Mouse (Mus musculus): Measurements from ENCODE around the gene Zbtb25.
A peak's percentile ranks its signal among the peaks of the same experiment; 100 is the strongest.

The Zbtb25 gene

DNA sequence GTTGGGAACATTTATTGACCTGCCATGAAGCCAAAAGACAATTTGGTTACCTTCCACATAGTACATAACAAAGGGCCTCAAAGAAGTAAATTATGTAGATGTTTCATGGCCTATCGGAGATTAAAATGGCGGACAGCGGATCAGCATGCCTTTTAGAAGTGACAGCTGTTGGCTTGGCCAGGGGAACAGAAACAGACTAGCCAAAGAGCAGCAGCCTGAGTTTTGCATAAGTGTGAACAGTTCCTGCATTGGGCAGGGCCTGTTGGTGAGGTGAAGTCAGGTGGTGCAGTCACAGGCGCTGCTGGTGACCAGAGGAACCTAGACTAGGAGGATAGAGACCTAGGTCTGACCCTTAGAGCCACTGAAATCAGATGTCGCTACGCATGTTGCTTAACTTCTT is 7.7 kb upstream of the Zbtb25 start:
- DNase-seq (ENCODE audit: low spot score) = no peak

DNA sequence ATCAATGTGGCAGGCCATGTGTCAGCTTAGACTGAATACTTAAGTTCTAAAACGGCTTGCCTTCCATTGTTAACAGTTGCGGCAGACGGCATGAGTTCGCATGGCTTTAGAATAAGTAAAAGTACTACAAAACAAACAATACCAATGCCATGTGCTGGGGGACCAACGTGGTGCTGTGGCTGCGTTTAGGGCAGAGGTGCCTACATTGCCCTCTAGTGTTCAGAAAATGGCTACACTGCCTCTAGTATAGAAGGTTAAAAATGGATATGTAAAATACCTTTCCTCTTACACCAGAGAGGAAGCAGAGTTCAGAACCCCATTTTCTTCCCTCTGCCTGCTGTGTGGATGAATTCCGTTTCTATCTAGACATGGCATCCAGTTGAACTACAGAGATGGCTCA is 7.2 kb upstream of the Zbtb25 start:
- DNase-seq (ENCODE audit: low spot score) = peak; percentile 65

DNA sequence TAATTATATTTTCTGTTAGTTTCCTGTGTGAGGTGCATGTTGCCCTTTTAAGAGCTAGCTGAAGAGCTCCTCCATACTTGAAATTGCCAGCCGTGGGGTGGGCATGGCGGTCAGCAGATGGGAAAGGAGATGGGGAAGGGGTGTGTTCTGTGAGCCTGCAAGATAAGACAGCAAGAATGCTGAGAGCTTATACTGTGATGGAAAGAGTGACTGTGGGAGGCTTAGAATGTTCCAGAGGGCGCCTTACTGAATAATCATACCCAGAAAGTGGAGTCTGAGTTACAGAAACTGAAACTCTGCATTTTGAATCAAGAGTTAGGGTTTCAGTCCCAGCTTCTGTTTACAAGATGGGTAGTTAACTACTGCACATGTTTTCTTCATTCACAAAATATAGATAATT is 6.1 kb upstream of the Zbtb25 start:
- DNase-seq (ENCODE audit: low spot score) = no peak

DNA sequence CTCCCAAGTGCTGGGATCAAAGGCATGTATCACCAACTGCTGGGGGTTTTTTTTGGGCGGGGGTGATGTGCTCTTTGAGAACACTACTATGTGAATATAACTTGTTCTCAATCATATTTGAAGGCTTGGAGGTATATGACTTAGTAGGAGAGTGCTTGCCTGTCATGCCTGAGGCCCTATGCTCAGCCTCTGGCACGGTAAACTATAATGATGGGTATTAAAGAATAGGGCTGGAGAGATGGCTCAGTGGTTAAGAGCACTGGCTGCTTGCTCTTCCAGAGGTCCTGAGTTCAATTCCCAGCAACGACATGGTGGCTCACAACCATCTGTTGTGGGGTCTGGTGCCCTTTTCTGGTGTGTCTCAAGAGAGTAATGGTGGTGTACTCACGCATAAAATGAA is 5.5 kb upstream of the Zbtb25 start:
- DNase-seq (ENCODE audit: low spot score) = no peak

DNA sequence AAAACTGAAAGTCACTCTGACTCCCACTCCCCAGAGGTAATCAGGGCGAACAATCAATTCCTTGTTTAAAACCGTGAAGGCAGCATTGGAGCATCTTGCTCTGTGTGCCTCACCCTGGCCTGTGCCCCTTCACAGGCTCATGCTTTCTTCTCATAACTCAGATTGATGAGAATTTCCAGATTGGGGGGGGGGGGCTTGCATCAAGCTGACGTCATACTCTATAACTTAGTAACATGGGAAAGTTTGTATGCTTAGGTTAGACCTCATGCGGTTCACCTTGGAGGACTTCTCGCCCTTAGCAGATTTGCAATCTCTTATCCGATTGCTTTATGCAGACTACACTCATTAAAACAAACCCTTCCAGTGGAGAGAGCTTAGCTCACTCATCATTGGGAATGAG is 4.6 kb upstream of the Zbtb25 start:
- DNase-seq (ENCODE audit: low spot score) = no peak

DNA sequence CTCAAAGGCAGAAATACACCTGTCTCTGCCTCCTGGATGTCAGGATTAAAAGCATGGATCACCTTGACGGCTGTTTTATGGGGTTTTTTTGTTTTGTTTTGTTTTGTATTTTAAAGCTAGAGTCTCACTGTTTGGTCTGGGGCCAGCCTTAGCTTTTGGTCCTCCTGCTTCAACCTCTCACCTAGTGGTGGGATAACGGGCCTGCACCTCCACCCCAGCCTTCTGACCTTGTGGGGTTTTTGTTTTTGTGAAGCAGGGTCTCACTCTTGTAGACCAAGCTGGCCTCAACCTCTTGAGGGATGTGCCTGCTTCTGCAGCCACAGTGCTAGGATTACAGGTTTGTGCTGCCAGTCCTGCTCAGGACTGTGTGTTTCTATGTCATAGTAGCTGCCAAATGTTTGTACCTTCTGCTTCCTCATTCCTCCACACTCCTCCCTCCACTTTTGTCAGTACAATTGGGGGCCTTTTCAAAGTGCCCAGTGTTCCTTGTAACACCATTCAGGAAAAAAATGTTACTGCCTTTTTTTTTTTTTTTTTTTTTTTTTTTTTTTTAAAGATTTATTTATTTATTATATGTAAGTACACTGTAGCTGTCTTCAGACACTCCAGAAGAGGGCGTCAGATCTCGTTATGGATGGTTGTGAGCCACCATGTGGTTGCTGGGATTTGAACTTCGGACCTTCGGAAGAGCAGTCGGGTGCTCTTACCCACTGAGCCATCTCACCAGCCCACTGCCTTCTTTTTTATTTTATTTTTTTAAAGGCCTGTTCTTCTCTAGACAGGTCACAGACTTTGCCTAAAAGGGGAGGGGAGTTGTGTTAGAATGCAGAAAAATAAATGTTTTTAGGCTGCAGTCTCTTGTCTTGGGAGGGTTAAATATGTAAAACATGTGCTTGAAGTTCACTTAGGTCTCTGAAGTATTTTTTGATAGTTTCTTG is 3.7 kb upstream of the Zbtb25 start:
- DNase-seq (ENCODE audit: low spot score) = peak; percentile 17

DNA sequence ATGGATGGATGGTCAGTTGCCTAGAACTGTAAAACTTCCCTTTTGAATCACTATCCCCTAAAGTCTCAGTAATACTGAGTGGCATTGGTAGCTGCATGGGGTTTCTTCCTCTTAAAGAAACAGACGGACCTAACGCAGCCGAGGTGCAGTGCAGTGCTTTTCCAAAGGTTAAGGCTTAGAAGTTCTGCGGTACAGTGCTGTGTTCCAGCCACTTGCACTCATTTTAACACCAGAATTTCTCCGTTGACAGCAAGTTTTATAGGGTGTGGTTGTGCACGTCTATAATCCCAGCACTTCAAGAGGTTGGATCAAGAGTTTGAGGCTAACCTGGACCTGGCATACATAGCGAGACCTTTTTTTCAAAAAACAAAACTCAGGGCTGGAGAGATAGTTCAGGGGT is 2.6 kb upstream of the Zbtb25 start:
- no peak for DNase-seq (ENCODE audit: low spot score)

DNA sequence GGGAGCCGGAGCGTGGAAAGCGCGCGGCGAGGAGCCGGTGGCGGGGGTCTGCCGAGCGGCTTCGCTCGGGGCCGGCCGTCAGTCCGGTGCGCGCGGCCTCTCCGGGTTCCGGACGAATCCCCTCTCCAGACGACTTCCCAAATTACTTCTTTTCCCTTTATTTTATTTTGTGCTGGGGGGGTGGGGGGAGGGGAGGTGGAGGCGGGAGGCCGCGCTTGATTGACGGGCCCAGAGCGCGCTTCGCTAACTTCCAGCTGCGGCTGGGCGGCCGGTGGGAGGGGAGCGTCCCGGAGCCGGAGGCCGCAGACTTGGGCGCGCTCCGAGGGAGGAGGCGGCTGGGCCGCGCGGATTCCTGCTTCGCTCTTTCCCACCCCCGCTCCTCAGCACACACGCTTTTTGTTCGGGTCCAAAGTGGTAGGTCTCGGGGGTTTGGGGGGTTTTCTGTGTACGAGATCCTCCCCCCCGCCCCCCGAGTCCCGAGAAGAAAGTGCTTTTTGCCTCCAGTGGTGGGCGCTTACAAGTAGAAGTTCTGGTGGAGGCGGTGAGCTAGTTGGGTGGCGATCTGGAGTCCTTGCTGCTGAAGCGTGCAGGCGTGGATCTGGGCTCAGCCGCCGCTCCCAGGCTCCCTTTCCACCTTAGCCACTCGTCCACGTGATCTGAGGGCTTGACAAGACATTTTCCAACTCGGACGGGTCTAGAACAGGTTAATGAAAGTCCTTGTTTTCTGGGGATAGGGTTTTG is 1.6 kb upstream of the Zbtb25 start:
- DNase-seq (ENCODE audit: low spot score) = peak; percentile 73

DNA sequence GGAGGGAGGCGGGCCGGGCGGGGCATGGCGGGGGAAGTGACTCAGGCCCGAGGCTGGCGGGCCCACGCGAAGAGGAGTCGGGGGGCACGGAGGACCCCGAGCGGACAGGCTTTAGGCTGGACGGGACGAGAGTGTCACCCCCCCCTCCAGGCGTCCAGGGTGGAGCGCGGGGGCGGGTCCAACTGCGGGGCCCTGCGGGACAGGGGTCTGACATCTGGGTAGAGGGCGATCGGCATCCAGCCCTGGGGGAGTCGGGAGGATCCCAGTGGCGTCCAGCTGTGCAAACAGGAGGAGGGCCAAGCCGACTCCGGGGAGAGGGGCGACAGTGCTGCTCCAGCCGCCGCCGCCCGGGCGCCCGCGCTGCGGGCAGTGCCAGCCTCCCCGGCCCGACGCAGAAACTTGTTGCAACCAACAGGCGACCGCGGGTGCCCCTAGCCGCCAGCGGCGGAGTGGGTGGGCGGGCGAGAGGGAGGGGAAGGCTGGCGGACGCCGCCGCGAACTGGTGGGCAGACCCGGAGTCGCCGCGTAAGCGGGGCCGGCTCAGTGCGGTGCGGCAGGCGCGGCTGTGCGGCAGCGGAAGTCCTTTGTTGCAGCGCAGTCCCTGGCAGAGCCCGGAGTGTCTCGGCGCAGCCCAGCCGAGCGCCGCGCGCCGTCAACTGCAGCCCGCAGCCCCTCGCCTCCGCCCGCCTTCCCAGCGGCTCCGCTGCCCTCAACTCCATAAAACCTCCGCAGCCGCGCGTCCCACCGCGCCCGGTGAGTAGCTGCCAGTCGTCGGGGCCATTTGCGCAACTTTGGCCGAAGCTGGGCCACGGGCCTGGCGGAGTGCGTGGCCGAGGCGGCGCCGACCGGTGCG is 802 bp upstream of the Zbtb25 start, which contains the start of gene Zbtb1:
TSS of gene Zbtb1 (plus strand) at position 289 of the 853 bp plus-strand sequence.
- peak; percentile 79 for DNase-seq (ENCODE audit: low spot score)

DNA sequence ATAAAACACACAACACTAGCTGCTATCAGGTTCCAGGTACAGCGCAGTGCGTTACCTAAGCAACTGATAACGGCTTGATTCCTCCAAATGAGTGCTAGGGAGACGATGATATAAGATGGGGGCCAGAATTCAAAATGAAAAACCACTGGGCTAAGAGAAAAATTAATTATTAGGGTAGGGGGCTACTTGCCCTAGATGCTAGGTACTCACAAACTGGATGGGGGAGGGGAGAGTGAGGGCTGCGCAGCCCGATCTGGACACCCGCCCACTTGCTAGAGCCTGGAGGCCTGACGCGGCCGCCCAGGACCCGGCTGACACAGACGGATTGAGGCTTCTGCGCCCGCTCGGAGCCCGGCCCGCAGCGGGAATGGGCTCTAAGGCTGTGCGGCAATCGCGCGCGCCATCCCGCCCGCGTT is 604 bp downstream of the Zbtb25 start:
- no peak for DNase-seq (ENCODE audit: low spot score)

DNA sequence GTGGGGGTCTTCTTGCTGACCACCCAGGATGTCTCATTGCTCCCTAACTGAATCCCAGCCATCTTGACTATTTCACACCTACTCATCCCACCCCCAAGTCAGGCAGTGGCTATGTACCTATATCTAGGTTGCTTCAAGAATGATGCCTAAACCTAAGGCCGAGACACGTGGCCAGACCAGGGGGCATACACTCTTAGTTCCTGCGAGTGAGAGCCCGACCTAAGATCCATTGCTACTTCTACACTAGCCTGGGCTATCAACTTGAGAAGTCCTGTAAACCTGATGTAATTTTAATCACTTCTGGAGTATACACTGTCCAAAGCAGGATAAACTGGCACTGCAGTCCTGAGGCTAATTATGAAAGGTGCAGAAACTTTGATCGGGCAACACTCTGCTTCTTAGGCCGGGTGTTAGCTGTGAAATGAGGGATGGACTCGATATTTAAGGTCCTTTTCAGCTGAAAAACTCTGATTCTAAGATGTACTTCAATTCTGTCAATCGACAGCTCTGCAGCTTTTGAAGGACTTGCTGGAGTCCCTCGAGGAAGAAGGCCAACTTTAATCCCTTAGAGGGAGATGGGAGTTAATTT is 1.1 kb downstream of the Zbtb25 start:
- no peak for DNase-seq (ENCODE audit: low spot score)

DNA sequence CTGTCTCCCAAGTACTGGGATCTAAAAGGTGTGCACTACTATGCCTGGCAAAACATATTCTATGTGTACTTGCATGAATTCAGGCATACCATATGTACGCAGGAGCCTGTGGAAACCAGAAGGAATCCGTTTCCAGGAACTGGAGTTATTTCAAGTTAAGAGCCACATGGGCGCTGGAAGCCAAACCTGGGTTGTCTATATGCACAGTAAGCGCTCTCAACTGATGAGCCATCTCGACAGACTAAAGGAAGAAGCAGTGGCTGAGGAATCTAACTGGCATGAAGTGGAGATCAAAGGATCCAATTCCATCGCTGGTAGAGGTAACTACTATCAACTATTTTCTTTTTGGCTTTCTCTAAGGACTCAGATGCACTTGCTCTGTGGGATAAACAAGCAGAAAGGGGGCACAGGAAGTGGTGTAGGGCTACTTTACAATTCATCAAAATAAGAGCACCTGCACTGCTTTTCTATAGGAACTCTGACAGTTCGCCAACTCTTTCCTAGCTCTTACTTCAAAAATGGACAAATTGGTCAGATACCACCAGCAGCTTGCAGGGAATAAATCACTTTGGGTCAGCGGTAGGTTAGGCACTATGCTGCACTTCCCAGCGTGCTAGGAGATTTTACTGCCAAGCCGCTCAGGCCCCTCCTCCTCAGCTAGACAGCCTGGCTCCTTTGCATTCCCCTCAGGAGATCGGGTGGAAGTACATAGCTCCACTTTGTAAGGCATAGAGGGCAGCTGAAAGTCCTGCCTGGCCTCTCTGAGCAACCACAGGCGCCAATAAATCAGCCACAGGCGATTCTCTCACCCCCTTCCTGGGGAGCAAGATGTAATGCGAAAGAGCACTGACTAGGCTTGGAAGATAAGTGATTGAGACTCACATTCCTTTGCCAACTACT is 2.1 kb downstream of the Zbtb25 start:
- peak; percentile 32 for DNase-seq (ENCODE audit: low spot score)

DNA sequence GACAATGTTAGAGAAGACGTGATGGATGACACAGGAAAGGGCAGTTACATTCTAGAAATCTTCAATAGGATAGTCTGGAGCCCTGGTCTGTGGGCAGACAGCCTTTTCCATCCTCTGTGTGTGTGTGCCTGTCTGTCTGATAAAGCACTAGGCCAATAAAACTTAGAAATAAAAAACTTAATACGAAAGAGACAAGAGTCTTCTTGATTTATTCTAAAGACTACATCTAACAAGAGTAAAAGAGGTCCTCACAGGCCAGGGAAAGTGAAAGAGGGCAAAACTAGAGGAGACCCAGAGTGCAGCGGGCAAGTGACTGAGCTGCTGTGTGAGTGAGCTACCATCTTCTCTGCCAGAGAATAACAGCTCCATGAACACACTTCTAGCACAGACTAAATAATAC is 3.1 kb downstream of the Zbtb25 start:
- DNase-seq (ENCODE audit: low spot score) = no peak

DNA sequence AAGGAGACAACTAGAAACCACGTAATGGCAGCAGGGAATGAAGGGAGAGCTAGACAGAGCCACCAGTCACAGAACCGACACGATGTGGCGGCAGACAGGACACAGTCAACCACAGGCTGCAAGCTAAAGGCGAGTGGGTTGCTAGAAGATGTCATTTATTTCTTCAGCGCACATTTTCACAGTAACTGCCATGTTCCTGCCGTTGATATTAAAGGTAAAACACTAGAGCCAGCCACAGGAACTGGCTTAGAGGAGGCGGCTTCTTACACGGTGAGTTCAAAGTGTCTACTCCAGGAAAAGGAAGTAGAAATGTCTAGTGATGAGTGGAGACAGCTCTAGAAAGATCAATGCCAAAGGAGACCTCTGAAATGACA is 7.1 kb downstream of the Zbtb25 start:
- no peak for DNase-seq (ENCODE audit: low spot score)

DNA sequence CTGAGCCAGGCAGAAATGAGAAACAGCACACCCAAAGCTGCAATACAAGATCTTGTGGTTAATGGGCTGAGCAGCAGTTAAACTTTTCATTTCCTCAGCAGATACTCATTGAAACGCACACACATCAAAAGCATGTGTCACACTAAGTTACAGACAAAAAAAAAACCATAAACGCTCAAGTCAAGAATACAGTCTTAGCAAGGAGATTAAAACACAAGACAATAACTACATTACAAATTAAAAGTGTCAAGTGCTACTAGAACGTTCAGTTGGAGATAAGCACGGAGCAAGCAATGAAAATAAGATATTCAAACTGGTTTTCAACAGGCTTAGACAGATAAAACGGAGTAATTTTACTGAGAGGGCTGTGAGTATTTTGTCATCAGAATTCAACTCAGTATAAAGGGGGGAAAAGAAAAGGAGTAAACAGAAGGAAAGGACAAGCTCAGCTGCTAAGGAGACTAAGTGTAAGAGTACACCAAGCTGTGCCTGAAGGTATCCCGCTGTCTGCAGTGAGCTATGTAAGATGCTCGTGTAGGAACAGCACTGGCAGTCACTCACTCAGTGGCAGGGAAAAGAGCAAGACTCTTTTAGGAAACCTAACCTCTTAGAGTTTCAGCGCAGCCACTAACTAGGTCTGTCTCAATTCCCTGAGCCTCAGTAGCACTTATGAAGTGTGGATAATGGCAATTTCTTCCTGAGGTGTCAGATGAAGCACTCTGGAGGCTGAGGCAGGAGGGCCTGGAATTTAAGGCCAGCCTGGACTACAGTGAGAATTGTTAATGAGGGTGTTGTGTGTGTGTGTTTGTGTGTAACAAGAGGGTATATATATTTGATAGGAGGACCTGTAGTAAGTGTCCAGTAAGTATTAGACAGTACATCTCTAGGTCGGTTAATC is 7.7 kb downstream of the Zbtb25 start:
- no peak for DNase-seq (ENCODE audit: low spot score)

DNA sequence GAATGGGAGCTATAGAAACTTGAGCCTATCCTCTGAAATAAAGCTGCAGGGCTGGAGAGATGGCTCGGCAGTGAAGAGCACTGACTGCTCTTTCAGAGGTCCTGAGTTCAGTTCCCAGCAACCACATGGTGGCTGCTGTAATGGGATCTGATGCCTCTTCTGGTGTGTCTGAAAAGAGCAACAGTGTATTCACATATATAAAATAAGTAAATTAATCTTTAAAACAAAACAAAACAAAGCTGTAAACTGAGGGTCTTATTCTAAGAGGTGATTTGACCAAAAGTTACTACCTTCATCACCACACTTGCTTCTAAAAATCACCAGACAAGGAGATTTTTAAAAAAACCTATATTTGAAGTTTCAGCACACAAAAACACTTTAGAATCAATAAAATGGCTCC is 8.5 kb downstream of the Zbtb25 start:
- no peak for DNase-seq (ENCODE audit: low spot score)

DNA sequence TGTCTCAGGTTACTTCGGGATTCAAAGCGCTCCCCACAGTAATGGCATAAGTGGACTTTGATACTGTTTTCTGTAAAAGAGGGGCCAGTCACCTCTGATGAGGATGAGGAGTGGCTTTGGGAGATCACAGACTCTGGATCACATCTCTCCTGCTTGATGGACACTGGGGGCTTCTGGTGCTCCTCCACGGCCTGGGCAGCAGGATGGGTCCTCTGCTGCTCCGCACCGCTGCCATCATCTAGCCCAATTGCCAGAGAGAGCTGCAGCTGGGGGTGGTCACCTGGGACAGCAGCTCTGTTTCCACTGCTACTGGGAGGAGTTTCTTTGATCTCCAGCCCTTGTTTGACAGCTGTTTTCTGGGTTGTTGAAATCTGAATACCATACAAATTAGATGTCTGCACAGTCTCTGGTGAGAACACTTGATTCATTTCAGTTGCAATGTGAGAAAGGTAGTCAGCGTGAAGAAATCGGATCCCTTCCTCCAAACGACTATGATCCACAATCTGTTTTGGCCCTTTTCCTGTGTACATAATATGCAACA is 19.7 kb downstream of the Zbtb25 start:
- DNase-seq (ENCODE audit: low spot score) = no peak

DNA sequence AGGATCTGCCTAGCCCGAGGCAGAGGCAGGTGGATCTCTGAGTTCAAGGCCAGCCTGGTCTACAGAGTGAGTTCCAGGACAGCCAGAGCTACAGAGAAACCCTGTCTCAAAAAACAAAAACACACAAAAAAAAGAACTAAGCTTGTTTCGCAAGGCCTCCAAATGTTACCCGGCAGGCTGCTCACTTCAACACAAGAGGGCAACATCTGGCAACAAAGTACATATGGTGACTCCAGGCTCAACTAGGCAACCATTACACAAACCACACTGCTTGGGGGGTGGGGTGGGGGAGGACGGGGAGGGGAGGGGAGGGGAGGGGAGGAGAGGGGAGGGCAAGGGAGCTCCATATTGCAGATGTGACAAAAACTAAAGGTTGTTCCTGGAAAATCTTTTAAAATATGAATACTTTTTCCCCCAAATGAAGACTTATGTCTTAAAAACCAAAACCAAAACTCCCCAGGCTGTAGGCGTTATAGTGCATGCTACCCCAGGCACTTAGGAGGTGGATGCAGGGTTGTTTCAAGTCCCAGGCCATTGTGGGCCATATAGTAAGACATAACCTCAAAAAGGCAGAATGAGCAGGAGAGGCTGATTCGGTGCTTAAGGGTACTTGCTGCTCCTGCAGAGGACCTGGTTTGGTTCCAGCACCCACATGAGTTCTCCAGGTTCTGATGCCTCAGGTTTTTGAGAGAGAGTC is 23.5 kb downstream of the Zbtb25 start:
- DNase-seq (ENCODE audit: low spot score) = no peak

DNA sequence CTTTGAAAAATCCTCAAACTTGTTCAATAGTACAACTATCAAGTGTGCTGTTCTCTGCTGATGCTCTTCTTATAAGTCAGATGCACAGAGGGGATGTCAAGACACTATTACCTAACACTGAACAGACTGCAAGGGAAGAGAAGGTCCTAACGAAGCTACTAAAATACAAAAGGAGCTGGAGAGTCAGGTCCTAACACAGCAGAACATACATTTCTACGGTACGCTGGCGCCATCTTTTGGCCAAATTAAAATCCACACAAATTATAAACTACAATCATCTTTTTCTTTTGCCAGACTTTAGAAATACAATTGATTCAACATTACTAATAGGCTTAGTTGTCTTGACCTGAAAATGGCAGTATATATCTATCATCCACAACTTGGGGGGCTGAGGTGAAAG is 28.3 kb downstream of the Zbtb25 start:
- DNase-seq (ENCODE audit: low spot score) = peak; percentile 84
